Mouse (Mus musculus) stomach, postnatal 0 days (tissue): ENCODE data around the gene Myadm.

Experiments used
- CTCF ChIP-seq: IDR thresholded peaks from 2 replicates; pipeline ENCODE4 v1.5.1; 2016; ENCODE audit warnings: antibody characterized with exemption, low read depth, mild to moderate bottlenecking, moderate library complexity
- EP300 ChIP-seq: optimal IDR thresholded peaks from 2 replicates; pipeline ENCODE3; 2016; ENCODE audit warnings: antibody characterized with exemption

- peak; percentile 65 for TF ChIP-seq CTCF
- TF ChIP-seq EP300 = no peak
These were observed 26.1 kb upstream of the Myadm start for GRCm38 (mm10) chr7:3262789-3263188.
